Mouse (Mus musculus) spleen, adult 2 months (tissue): ENCODE data around the gene Izumo1. TPM values are rescaled to one million over a fixed set of nuclear protein-coding genes. Genes with fewer than 3 reads are reported as not detected.

Experiments used
- DNase-seq, 2 experiments: peaks; one replicate each; pipeline versions ENCODE4 v3.0.0 to v3.0.0-alpha.2; 2012 to 2021; ENCODE audit warnings: low spot score in 2 of 2, low read depth in 1 of 2
- H3K27ac ChIP-seq: fragments of 200-500 bp; 2 replicates; pipeline ENCODE4 v1.5.1; 2012; ENCODE audit warnings: low read length, inconsistent platforms; ENCODE audit not compliant: insufficient read depth
- H3K27me3 ChIP-seq: fragments of 200-500 bp; 2 replicates; pipeline ENCODE4 v1.6.1; 2012; ENCODE audit warnings: mild to moderate bottlenecking, moderate library complexity, low read length, inconsistent platforms; ENCODE audit not compliant: control insufficient read depth, insufficient read depth
- H3K36me3 ChIP-seq: fragments of 200-500 bp; 2 replicates; pipeline ENCODE4 v1.6.1; 2012; ENCODE audit warnings: mild to moderate bottlenecking, low read length, inconsistent platforms; ENCODE audit not compliant: control insufficient read depth, insufficient read depth
- H3K4me1 ChIP-seq: fragments of 200-500 bp; 2 replicates; pipeline ENCODE4 v1.6.1; 2011; ENCODE audit warnings: inconsistent platforms; ENCODE audit not compliant: control insufficient read depth, insufficient read depth, insufficient read length
- H3K4me3 ChIP-seq: fragments of 200-500 bp; 2 replicates; pipeline ENCODE4 v1.5.1; 2011; ENCODE audit warnings: mild to moderate bottlenecking, inconsistent platforms; ENCODE audit not compliant: insufficient read depth, insufficient read length; ENCODE audit errors: extremely low read depth
- CTCF ChIP-seq: fragments of 200-500 bp; IDR thresholded peaks from 2 replicates; pipeline ENCODE4 v1.5.1; 2011; ENCODE audit warnings: mild to moderate bottlenecking, inconsistent platforms; ENCODE audit not compliant: insufficient read depth, insufficient read length, insufficient replicate concordance; ENCODE audit errors: extremely low read depth
- POLR2A ChIP-seq: fragments of 200-500 bp; IDR thresholded peaks from 2 replicates; pipeline ENCODE4 v1.6.1; 2011; ENCODE audit warnings: low read depth, low read length, inconsistent platforms
- WGBS: fragments of 180-500 bp; shearing (Covaris S2); methylation state at CpG from one replicate; pipeline ENCODE4 v1.1.7; 2018; 5-methylcytosine and 5-hydroxymethylcytosine counted together
- polyA plus RNA-seq: library from polyadenylated mRNA; depleted of rRNA; stranded (reverse); fragments of >200 nt; gene quantifications from 2 replicates; pipeline ENCODE4 v1.2.3, GENCODE M21; 2012; rRNA removed

Gene Izumo1
- polyA plus RNA-seq, 1 experiment, result 0.63 TPM

GRCm38 (mm10) chr7:45667761-45668160 is 46.1 kb downstream of the Izumo1 start:
- Histone ChIP-seq H3K36me3 (no peaks in the 10 kb centered on the region), H3K27me3 (no peaks in the 10 kb centered on the region), H3K4me3 (no peak overlapping the region), H3K4me1 (no peaks in the 10 kb centered on the region), H3K27ac (no peak overlapping the region)
- 91% methylated on average over 14 of the region's 14 CpGs for WGBS
- TF ChIP-seq CTCF, result no peak
- TF ChIP-seq POLR2A, result no peak
- DNase-seq, result no peak

DNA sequence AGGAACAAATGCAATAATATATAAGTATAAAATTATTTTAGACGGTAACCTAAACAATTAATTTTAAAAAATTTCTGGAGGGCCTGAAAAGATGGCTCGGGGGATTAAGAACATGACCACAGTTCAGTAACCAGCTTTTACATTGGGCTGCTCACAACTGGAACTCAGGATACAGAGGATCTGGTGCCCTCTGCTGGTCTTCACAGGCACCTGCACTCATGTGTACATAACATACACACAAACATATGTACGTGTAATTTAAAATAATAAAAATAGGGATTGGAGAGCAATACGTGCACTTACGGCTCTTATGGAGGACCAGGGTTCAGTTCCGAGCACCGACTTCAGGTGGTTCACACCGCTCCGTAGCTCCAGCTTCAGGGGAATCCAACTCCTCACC is 47.3 kb downstream of the Izumo1 start:
- TF ChIP-seq CTCF, result no peak
- no peak for TF ChIP-seq POLR2A
- H3K36me3 ChIP-seq, result no peaks in the 10 kb centered on the region
- no peak overlapping the region for H3K4me3 ChIP-seq
- no peaks in the 10 kb centered on the region for H3K4me1 ChIP-seq
- no peak overlapping the region for H3K27ac ChIP-seq
- 94% methylated on average over 9 of the region's 9 CpGs for WGBS
- DNase-seq, result no peak
- no peaks in the 10 kb centered on the region for H3K27me3 ChIP-seq

DNA sequence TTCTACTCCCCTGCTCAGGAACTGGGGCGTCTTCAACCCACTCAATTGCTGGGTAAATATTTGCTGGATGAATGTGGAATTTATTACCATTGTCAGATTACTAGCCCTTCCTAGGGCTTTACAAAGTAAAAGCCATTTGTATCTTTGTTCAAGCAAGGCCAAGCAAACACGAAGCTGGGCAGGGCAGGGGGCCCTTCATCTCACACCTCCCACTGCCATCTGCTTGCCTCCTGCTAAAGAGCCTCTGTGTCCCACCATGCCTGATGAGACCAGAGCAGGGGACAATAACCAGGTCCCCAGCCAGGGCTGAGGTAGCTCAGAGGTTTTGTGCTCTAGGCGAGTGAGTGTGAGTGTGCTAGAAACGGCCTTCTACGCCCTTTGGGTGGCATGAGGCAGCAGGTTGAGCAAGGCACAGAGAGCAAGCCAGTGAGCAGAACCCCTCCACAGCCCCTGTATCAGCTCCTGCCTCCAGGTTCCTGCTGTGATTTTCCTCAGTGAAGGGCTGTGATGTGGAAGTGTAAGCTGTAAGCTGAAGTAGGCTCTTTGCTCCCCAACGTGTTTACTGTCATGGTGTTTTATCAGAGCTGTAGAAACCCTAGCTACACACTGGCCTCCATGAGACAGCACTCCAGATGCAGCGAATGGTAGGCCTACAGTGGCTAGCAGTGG is 56.1 kb downstream of the Izumo1 start:
- no peak for DNase-seq
- Histone ChIP-seq H3K4me1 (peaks cover 25% of the 10 kb centered on the region), H3K36me3 (no peaks in the 10 kb centered on the region), H3K27me3 (no peaks in the 10 kb centered on the region), H3K27ac (no peak overlapping the region), H3K4me3 (no peak overlapping the region)
- 93% methylated on average over 7 of the region's 7 CpGs for WGBS
- TF ChIP-seq POLR2A, result no peak
- no peak for TF ChIP-seq CTCF

Other genes starting within 250 kb of the Izumo1 start
- gene Snrnp70, start 226.1 kb upstream of the Izumo1 start, polyA plus RNA-seq, result 273 and 277 TPM in 2 replicates
- 0.04 and 0.05 TPM in 2 replicates for gene Kcna7, start 216.2 kb upstream of the Izumo1 start, polyA plus RNA-seq
- 0.12 and 0.33 TPM in 2 replicates for gene Ntf5, start 208.1 kb upstream of the Izumo1 start, polyA plus RNA-seq
- gene Lhb, start 201.0 kb upstream of the Izumo1 start, polyA plus RNA-seq, result not detected in 2 replicates
- 12.4 and 14.4 TPM in 2 replicates for gene Gys1, start 187.0 kb upstream of the Izumo1 start, polyA plus RNA-seq
- gene Ruvbl2, start 183.7 kb upstream of the Izumo1 start, polyA plus RNA-seq, result 55.3 and 56.0 TPM in 2 replicates
- gene Ftl1, start 161.9 kb upstream of the Izumo1 start, polyA plus RNA-seq, result 2,804 and 3,579 TPM in 2 replicates
- 129 and 163 TPM in 2 replicates for gene Bax, start 154.9 kb upstream of the Izumo1 start, polyA plus RNA-seq
- gene Tulp2, start 139.9 kb upstream of the Izumo1 start, polyA plus RNA-seq, result 0.04 and 0.49 TPM in 2 replicates
- gene Gm45808, start 135.0 kb upstream of the Izumo1 start, polyA plus RNA-seq, result 0.13 TPM in 1 of 2 replicates, not detected in the other
- gene Dhdh, start 133.0 kb upstream of the Izumo1 start, polyA plus RNA-seq, result 1.5 and 1.6 TPM in 2 replicates
- 171 and 188 TPM in 2 replicates for gene Nucb1, start 111.4 kb upstream of the Izumo1 start, polyA plus RNA-seq
- gene Ppp1r15a, start 95.5 kb upstream of the Izumo1 start, polyA plus RNA-seq, result 99.5 and 119 TPM in 2 replicates
- 6.5 and 7.2 TPM in 2 replicates for gene Plekha4, start 95.5 kb upstream of the Izumo1 start, polyA plus RNA-seq
- 1.7 TPM in 2 replicates for gene Hsd17b14, start 66.9 kb upstream of the Izumo1 start, polyA plus RNA-seq
- 50.8 and 55.6 TPM in 2 replicates for gene Bcat2, start 51.7 kb upstream of the Izumo1 start, polyA plus RNA-seq
- 0.90 and 2.8 TPM in 2 replicates for gene Fgf21, start 6.3 kb upstream of the Izumo1 start, polyA plus RNA-seq
- 0.71 and 1.1 TPM in 2 replicates for gene Fut1, start 4.5 kb upstream of the Izumo1 start, polyA plus RNA-seq
- gene Rasip1, start 5.7 kb downstream of the Izumo1 start, polyA plus RNA-seq, result 18.8 and 20.1 TPM in 2 replicates
- gene Mamstr, start 18.2 kb downstream of the Izumo1 start, polyA plus RNA-seq, result 2.5 and 2.7 TPM in 2 replicates
- 0.04 TPM in 1 of 2 replicates, not detected in the other for gene Fut2, start 44.6 kb downstream of the Izumo1 start, polyA plus RNA-seq
- gene Ntn5, start 62.2 kb downstream of the Izumo1 start, polyA plus RNA-seq, result 2.2 and 5.1 TPM in 2 replicates
- 0.68 and 1.5 TPM in 2 replicates for gene Sec1, start 72.6 kb downstream of the Izumo1 start, polyA plus RNA-seq
- 2.4 and 4.6 TPM in 2 replicates for gene Car11, start 78.0 kb downstream of the Izumo1 start, polyA plus RNA-seq
- gene Dbp, start 83.3 kb downstream of the Izumo1 start, polyA plus RNA-seq, result 20.0 and 30.1 TPM in 2 replicates
- 1,792 and 2,504 TPM in 2 replicates for gene Rpl18, start 93.6 kb downstream of the Izumo1 start, polyA plus RNA-seq
- 41.0 and 56.3 TPM in 2 replicates for gene Sphk2, start 96.2 kb downstream of the Izumo1 start, polyA plus RNA-seq
- 0.09 and 0.26 TPM in 2 replicates for gene Fam83e, start 99.4 kb downstream of the Izumo1 start, polyA plus RNA-seq
- gene Spaca4, start 104.0 kb downstream of the Izumo1 start, polyA plus RNA-seq, result not detected in 2 replicates
- 3.6 and 3.7 TPM in 2 replicates for gene Lmtk3, start 161.9 kb downstream of the Izumo1 start, polyA plus RNA-seq
- 0.49 and 0.76 TPM in 2 replicates for gene Sult2b1, start 162.9 kb downstream of the Izumo1 start, polyA plus RNA-seq
- gene Cyth2, start 192.8 kb downstream of the Izumo1 start, polyA plus RNA-seq, result 21.6 and 21.7 TPM in 2 replicates
- 0.26 TPM in 1 of 2 replicates, not detected in the other for gene Kcnj14, start 203.0 kb downstream of the Izumo1 start, polyA plus RNA-seq
- gene Grwd1, start 209.1 kb downstream of the Izumo1 start, polyA plus RNA-seq, result 15.2 and 17.1 TPM in 2 replicates